20 mouse cellular contexts compared by ENCODE assay signal in the genomic region with DNA sequence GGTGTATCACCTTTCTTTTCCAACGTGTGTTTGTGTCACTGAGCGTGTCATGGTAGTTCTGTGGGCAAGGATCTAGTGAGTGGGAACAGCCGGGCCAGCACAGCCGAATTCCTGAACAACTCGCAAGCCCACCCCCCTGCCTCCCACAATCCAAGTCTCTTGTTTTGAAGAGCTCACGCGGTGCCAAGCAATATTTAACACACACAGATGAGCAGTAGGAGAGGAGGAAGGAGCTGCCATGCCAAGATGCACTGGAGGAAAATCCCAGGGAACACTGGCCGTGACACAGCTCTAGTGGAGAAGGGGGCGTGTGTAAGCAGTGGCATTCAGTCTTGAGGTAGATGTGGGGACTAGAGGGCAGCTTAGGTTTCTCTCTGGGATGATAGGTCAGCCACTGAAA.
DNase-seq lines count a peak whose midpoint lies in the region; ATAC-seq and TF ChIP-seq lines count a peak whose summit lies in the region.
"Had no signal": no experiment of that assay in that cellular context is flagged by ENCODE, and none has a peak within 500 bp of the region (broad histone marks: within the 10 kb centered on the region; RNA-seq: fewer than 3 reads in every experiment).

No protein-coding gene starts in this region.

- DNase-seq in layer of hippocampus, adult 9-11 months: peak; percentile 33
- no peak for DNase-seq in layer of hippocampus, postnatal 10 days (ENCODE audit: low spot score in 2 of 2)
- DNase-seq in brain, adult 2 months (ENCODE audit: low read depth, low spot score): peak; percentile 63
- DNase-seq in brain, embryonic 14.5 days (ENCODE audit: low read depth): peak; percentile 14
- DNase-seq in left cerebral cortex, postnatal 36 days (ENCODE audit: low spot score in 2 of 2): peak; percentile 23 to 56
- no peak for DNase-seq in ovary, adult 18-20 months (ENCODE audit: low spot score)
- DNase-seq: adrenal gland, postnatal 25 days; B cell, adult 2 months; cerebellum, adult 2 months; cerebellum, postnatal 14 days; gastrocnemius, postnatal 14 days; heart, adult 2 months; kidney, adult 9 months; kidney, postnatal 10 days; lung, adult 2 months; lung, postnatal 10 days; thymus, postnatal 4 days had no signal

- ATAC-seq in megakaryocyte-erythroid progenitor cell, adult 5-6 weeks (replicated peaks; ENCODE audit: low FRiP score, low TSS enrichment, poor library complexity, severe bottlenecking): no peak
- ATAC-seq: intestine, postnatal 0 days; midbrain, embryonic 15.5 days had no signal

- intact Hi-C loops in left cerebral cortex, postnatal 36 days (cut with DNase I): no loop called here

- no peak for TF ChIP-seq POLR2A in brain, embryonic 14.5 days (IDR thresholded peaks at IDR 0.05; ENCODE audit: borderline replicate concordance, extremely low read depth, insufficient read depth, insufficient read length, poor library complexity, severe bottlenecking)

- TF ChIP-seq CTCF in brain, embryonic 14.5 days (IDR thresholded peaks at IDR 0.05; ENCODE audit: borderline replicate concordance, extremely low read depth, insufficient read depth, insufficient read length): no peak

Comparison
In these comparisons a context has a peak if more than half of its experiments do, and no peak if none do; other contexts are left out.
1. DNase-seq: peak in layer of hippocampus, adult 9-11 months (single experiment), brain, adult 2 months (single experiment), brain, embryonic 14.5 days (single experiment) and left cerebral cortex, postnatal 36 days (2 of 2); none in layer of hippocampus, postnatal 10 days (0 of 2) and ovary, adult 18-20 months (single experiment).